Mouse (Mus musculus): ENCODE data around the gene Rprd1b. TPM values are rescaled to one million over a fixed set of nuclear protein-coding genes. Genes with fewer than 3 reads are reported as not detected.

Rprd1b gene
- total RNA-seq, 2 experiments from 2014 or later = 47.9 to 54.9 TPM

GRCm38 (mm10) chr2:158169771-158170170 is 141.5 kb downstream of the Rprd1b start:
- DNase-seq (ENCODE audit: low spot score in 2 of 2) = no peak

- DNase-seq (ENCODE audit: low spot score in 2 of 2) = no peak
Measured at GRCm38 (mm10) chr2:158170394-158170793, 142.1 kb downstream of the Rprd1b start.

DNA sequence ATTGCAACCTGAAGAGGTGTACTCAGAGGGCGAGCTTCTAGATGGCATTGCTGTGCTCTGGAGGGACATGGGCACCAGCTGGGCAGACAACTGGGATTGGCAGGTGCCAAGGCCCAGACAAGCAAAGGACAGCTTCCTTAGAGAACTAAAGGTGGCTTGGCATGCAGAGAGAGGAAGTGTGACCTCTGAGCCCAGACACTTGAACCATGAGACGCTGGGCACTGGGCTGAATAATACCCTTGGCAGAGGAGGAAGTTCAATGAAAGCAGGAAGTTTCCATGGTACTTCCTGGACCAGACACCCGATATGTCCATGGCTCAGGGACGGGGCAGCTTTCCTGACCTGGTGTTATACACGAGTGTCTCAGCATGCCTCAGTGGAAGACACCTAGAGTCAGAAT is 146.1 kb downstream of the Rprd1b start:
- no peak for DNase-seq (ENCODE audit: low spot score in 2 of 2)

DNA sequence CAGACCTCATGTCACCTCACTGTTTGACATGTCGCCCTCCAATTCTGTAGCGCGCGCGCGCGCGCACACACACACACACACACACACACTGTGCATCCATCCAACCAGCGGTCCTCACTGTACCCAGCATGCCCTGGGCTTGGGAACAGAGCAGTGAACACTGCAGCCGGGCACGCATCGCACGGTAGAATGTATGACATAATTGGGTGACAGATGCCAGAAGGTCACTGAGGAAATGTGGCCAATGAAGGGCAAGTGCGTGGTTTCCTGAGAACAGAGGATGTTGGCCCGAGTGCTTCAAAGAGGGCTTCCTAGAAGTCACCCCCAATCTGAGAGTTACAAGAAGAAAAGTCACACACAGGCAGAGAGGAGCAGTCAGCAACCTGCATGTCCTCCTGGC is 146.7 kb downstream of the Rprd1b start:
- DNase-seq (ENCODE audit: low spot score in 2 of 2) = no peak

DNA sequence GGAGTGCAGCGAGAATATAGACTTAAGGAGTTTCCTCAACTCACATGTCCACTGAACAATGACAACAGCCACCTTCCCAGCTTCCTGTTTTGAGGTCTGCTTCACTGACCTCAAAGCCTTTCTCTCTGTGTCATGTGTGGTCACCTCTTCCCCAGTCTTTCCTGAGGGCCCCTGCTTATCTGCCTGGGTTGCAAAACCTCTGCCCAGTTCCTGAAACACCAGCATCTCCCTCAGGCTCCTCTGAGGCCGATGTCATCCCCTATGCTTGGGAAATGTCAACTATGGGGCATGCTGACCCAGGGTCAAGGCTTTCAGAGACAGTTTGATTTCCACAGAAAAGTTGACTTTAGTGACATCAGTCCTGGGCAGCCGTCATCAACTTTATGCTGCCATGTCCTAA is 147.1 kb downstream of the Rprd1b start:
- DNase-seq (ENCODE audit: low spot score in 2 of 2) = no peak

- no peak for DNase-seq (ENCODE audit: low spot score in 2 of 2)
Measured at GRCm38 (mm10) chr2:158176763-158177162, 148.5 kb downstream of the Rprd1b start.

GRCm38 (mm10) chr2:158177574-158177973 is 149.3 kb downstream of the Rprd1b start:
- DNase-seq (ENCODE audit: low spot score in 2 of 2) = no peak

DNA sequence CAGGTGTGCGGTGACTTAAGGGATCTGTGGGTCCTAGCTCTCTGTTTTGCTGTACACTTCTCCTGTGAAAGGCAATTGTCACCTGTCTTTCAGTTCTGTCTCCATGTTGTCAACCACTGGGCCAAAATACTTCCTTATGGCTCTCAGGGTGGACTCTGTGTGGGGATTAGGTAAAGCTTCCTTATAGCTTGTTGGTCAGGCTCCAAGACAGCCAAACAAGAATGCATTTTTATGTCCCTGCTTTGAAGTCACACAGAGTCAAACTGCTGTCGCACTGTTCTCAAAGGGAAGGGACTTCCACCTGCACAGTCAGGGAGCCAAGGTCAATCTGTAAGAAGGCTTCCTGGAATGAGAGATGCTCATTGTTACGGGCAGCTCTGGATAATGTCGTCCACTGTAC is 149.8 kb downstream of the Rprd1b start:
- no peak for DNase-seq (ENCODE audit: low spot score in 2 of 2)

- DNase-seq (ENCODE audit: low spot score in 2 of 2) = peak; percentile 64 to 77
Measured at GRCm38 (mm10) chr2:158178696-158179369, 150.5 kb downstream of the Rprd1b start.

DNA sequence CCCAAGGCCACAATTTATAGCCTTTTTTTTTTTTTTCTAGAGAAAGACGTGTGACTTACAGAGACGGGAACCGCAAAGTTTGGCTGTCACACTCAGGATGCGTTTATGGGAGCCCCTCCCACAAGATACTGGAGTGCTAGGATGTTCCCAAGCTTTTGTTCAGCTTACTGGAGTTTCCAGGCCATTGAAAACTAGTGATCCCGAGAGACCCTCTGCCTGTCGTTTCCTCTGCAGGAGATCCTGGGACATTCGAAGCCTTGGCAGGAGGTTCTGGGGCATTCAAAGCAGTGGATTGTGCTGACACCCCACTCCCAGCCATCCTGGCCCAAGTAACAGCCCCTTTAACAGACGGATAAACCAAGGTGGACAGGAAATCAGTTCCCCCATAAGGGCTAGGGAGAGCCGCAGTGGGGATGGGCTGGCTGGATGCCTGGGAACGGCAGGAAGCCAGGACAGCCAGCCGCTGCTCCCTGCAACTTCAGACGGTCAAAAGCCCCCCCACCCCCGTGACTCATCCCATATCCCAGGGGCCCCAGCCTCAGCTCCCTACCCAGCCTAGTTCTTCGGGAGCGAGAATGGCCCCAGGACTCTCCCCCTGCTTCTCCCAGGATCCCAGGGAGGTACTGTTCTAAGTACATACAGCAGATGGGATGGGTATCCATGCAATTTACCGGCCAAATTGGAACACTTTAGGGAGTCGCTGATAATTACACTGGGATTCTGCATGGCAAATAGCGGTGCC is 151.2 kb downstream of the Rprd1b start:
- DNase-seq (ENCODE audit: low spot score in 2 of 2) = peak; percentile 55 to 68

DNA sequence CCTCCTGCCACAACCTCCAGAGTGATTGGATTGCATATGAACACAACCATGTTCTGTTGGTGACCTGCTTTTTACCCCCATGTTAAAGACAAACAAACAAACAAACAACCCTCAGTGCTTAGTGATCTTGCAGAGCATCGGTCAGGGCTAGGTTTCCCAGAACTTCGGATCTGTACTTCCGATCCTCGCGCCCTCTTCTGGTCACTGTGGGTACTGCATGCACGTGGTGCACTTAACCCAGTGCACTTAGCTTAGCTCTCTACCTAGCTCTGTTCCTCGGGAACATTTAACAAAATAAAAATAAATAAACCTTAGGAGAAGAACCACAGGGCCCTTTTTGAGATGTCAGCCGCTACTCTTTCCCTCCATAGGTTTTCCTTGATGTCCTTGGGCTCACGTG is 152.5 kb downstream of the Rprd1b start:
- peak in 1 of 2 experiments; percentile 70 for DNase-seq (ENCODE audit: low spot score in 2 of 2)

Other genes with a start within 250 kb of the Rprd1b start
- under 1 TPM in 1 of 2 experiments, not detected in 1; 0.18 TPM for gene Vstm2l, start 113.8 kb upstream of the Rprd1b start, total RNA-seq (2021)
- gene Tti1, start 64 bp upstream of the Rprd1b start, total RNA-seq (2021) = 10 to 100 TPM; 20.9 to 24.3 TPM
- gene Tgm2, start 117.9 kb downstream of the Rprd1b start, total RNA-seq (2021) = 100 to 1,000 TPM in 1 of 2 experiments, 10 to 100 TPM in 1; 81.0 to 130 TPM
- 1 to 10 TPM; 4.2 to 5.4 TPM for gene D630003M21Rik, start 200.7 kb downstream of the Rprd1b start, total RNA-seq (2021)
- not detected for gene Bpi, start 229.6 kb downstream of the Rprd1b start, total RNA-seq (2021)